Mouse (Mus musculus) lung, adult 18-20 months (tissue): Measurements from ENCODE around the gene Itpk1.

ENCODE experiments used
- DNase-seq, 2 experiments: peaks; one replicate each; pipeline ENCODE4 v3.0.0; 2022; ENCODE audit warnings: mixed read lengths in 2 of 2

The Itpk1 gene

GRCm38 (mm10) chr12:102704457-102705198 lies at the start of gene Itpk1:
TSS of gene Itpk1 (minus strand) at chr12:102704930.
- DNase-seq: peak; percentile 46 to 58

GRCm38 (mm10) chr12:102748256-102748655 lies 43.5 kb upstream of the Itpk1 start:
- no peak for DNase-seq

- DNase-seq: peak in 1 of 2 experiments; percentile 21
Measured at GRCm38 (mm10) chr12:102744839-102745238, 40.1 kb upstream of the Itpk1 start.

GRCm38 (mm10) chr12:102743589-102744574 lies 39.2 kb upstream of the Itpk1 start, which contains the start of the genes Moap1 and Tmem251:
TSS of gene Moap1 (minus strand) at chr12:102743661.
TSS of gene Tmem251 (plus strand) at chr12:102743762.
- peak; percentile 92 to 93 for DNase-seq

- no peak for DNase-seq
Measured at GRCm38 (mm10) chr12:102743036-102743588, 38.4 kb upstream of the Itpk1 start.

- DNase-seq: no peak
Measured at GRCm38 (mm10) chr12:102742056-102742455, 37.3 kb upstream of the Itpk1 start.

GRCm38 (mm10) chr12:102740285-102740684 lies 35.6 kb upstream of the Itpk1 start:
- DNase-seq: no peak

- DNase-seq: no peak
Measured at GRCm38 (mm10) chr12:102739096-102739495, 34.4 kb upstream of the Itpk1 start.

GRCm38 (mm10) chr12:102733381-102733780 lies 28.7 kb upstream of the Itpk1 start:
- peak; percentile 38 to 56 for DNase-seq

GRCm38 (mm10) chr12:102730798-102731619 lies 26.3 kb upstream of the Itpk1 start:
- DNase-seq: peak in 1 of 2 experiments; percentile 31

- DNase-seq: peak; percentile 75 to 86
Measured at GRCm38 (mm10) chr12:102729855-102730797, 25.4 kb upstream of the Itpk1 start.

GRCm38 (mm10) chr12:102725761-102726175 lies 21.0 kb upstream of the Itpk1 start:
- DNase-seq: no peak

GRCm38 (mm10) chr12:102725146-102725545 lies 20.4 kb upstream of the Itpk1 start:
- DNase-seq: no peak

- no peak for DNase-seq
Measured at GRCm38 (mm10) chr12:102723861-102724260, 19.1 kb upstream of the Itpk1 start.

- DNase-seq: no peak
Measured at GRCm38 (mm10) chr12:102722966-102723365, 18.2 kb upstream of the Itpk1 start.

- no peak for DNase-seq
Measured at GRCm38 (mm10) chr12:102722451-102722850, 17.7 kb upstream of the Itpk1 start.

GRCm38 (mm10) chr12:102719552-102720315 lies 15.0 kb upstream of the Itpk1 start:
- no peak for DNase-seq

GRCm38 (mm10) chr12:102714654-102715395 lies 10.1 kb upstream of the Itpk1 start:
- DNase-seq: no peak

GRCm38 (mm10) chr12:102714116-102714515 lies 9.4 kb upstream of the Itpk1 start:
- no peak for DNase-seq
